Mouse (Mus musculus) frontal cortex, adult 2 months (tissue): ENCODE measurements around the gene Clec2e. TPM values are rescaled to one million over a fixed set of nuclear protein-coding genes. Genes with fewer than 3 reads are reported as not detected.
"Not testable (repeated sequence)": the region's sequence is repeated elsewhere in the genome, so short reads cannot be mapped to it uniquely, and the experiment has no call there.

Experiments used
- DNase-seq, 2 experiments: peaks; one replicate each; pipeline ENCODE4 v3.0.0; 2022; ENCODE audit warnings: low spot score in 1 of 2; ENCODE audit errors: extremely low spot score in 1 of 2
- polyA plus RNA-seq: library from polyadenylated mRNA; depleted of rRNA; stranded (reverse); fragments of >200 nt; gene quantifications from 2 replicates; pipeline ENCODE4 v1.2.3, GENCODE M21; 2012; rRNA removed

Clec2e gene
- 0.06 and 0.08 TPM in 2 replicates for polyA plus RNA-seq

GRCm38 (mm10) chr6:129100794-129101193, at the start of gene Clec2e:
TSS of gene Clec2e (minus strand) at chr6:129100913.
- DNase-seq, result not testable (repeated sequence)

- no peak for DNase-seq
These were observed 46.1 kb upstream of the Clec2e start for GRCm38 (mm10) chr6:129146812-129147211.

- no peak for DNase-seq
These were observed 32.1 kb upstream of the Clec2e start for GRCm38 (mm10) chr6:129132604-129133341.

DNA sequence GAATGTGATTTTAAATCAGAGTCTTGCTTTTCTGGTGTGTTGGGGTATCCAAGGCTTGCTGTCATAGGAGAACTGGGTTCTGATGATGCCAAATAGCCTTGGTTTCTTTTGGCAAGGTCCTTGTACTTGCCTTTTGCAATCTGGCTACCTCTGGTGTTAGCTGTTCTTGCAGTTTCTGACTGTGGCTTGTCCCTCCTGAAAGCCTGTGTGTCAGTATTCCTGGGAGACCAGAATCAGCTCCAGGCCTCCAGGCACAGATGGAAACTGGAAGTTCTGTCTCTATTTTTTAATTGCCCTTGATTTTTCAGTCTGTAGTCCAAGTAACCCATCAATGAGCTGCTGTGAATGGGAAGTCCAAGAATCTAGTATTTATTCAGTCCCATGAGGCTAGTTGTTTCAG, 26.1 kb upstream of the Clec2e start:
- DNase-seq, result no peak

DNA sequence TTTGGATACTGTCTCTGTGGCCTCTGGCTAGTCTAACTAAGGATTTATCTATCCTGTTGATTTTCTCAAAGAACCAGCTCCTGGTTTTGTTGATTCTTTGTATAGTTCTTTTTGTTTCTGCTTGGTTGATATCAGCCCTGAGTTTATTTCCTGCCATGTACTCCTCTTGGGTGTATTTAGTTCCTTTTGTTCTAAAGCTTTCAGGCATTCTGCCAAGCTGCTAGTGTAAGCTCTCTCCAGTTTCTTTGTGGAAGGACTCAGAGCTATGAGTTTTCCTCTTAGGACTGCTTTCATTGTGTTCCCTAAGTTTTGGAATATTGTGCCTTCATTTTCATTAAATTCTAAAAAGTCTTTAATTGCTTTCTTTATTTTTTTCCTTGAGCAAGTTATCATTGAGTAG, 23.8 kb upstream of the Clec2e start:
- DNase-seq, result not testable (repeated sequence)

GRCm38 (mm10) chr6:129116223-129116622, 15.5 kb upstream of the Clec2e start:
- no peak for DNase-seq

DNA sequence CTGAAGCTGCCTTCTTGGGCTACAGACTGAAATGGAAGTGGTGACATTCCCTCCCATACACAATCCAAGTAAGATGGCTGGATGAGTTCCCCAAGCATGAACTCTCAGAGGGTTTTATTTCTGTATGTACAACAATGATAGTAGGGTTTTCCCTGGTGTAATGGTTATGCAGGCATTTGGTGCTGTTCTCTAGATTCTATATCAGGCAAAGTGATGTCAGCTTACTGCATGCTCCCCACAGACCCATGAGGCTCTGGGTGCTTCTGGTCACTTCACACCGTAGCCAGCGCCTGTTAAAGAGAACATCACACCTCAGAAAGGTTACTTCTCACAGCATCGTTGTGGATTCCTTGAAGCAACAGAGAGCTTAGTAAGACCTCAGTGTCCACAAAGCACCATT, 13.5 kb upstream of the Clec2e start:
- DNase-seq, result not testable (repeated sequence)

DNA sequence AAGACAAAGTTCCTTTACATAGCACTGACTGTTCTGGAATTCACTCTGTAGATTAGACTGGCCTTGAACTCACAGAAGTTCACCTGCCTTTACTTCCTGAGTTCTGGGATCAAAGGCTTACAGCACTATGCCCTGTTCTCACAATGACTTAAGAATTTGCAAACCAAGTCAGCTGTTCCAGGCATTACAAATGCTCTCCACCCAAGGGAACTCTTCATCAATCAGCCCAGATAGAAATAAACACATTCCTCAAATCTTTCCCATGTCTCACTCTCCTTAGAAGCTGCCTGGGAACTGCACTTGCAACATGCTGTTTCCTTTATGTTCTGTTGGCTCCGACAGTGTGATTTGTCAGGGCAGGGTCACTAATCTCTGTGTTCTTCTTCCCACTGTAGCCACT, 13.1 kb upstream of the Clec2e start:
- DNase-seq, result no peak

- no peak for DNase-seq
These were observed 12.4 kb upstream of the Clec2e start for GRCm38 (mm10) chr6:129113030-129113673.

DNA sequence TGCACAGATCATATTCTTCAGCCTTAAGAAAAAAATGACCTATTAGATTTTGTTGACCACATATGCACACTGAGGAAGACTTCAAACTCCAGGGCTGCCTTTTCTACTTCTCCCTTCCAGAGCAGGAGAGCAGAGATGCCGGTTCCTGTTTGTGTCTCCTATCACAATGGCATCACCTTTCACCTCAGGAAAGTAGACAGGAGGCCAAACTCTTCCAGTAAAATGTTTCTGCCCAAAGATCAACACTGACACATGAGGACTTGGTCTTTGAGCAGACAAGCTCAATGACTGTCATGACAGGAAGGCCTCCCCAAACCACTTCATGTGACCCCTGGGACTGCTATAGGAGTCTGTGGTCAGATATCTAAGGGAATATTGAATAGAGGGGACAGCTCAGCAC, 11.8 kb upstream of the Clec2e start:
- no peak for DNase-seq

GRCm38 (mm10) chr6:129107916-129108315, 7.2 kb upstream of the Clec2e start:
- no peak for DNase-seq

DNA sequence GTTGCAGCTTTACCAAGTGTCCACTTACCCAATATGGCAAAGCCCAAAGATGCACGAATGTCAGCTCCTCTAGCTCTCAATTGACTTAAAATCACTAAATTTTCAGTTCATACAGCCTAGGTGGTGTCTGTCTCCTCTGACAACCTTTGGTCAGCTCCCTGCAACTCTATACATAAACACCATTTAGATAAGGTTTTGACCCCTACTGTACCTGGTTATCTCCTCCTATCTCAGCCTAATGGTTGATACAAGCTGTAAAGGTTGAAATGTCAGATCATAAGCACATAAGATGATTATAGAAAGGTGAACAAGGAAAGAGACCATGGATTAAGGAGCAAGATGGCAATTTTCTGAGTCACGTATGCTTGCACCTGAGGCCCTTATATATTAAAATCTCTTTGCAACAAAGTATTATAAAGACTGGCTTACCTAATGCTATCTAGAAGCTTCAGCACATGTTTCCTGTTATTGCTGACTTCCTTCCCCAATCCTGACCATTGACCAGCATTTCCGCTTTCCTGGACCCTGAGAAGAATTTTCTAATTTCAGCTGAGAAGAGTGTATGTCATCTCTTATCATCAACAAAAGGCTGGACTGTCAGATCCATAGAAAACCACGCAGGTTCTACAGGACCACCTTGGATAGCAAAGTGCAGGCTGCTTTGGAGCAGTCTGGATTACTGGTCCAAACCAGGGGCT, 2.3 kb upstream of the Clec2e start:
- DNase-seq, result no peak

- no peak for DNase-seq
These were observed 891 bp upstream of the Clec2e start for GRCm38 (mm10) chr6:129101604-129102003.

- DNase-seq, result no peak
These were observed 2.8 kb downstream of the Clec2e start for GRCm38 (mm10) chr6:129097929-129098328.

GRCm38 (mm10) chr6:129095166-129095565, 5.5 kb downstream of the Clec2e start:
- peak in 1 of 2 experiments; percentile 61 for DNase-seq

GRCm38 (mm10) chr6:129088596-129088995, 12.1 kb downstream of the Clec2e start:
- DNase-seq, result not testable (repeated sequence)

DNA sequence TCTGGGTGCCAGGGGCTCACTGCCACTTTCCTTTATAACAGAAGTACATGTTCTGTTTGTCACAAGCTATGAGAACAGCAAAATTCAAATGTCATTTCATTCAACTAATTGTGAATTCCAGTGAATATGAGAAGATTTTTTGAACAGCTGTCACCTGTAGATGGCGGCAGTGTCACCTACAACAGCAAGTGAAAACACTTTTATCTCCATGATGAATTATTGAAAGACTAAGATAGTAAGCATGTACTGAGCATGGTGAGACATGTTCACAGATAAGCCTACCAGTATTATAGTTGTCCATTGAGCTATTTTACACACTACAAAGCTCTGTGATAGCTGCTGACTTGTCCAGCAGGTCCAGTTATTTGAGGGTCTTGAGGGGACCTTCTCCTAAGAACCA, 12.6 kb downstream of the Clec2e start:
- peak in 1 of 2 experiments; percentile 51 for DNase-seq

DNA sequence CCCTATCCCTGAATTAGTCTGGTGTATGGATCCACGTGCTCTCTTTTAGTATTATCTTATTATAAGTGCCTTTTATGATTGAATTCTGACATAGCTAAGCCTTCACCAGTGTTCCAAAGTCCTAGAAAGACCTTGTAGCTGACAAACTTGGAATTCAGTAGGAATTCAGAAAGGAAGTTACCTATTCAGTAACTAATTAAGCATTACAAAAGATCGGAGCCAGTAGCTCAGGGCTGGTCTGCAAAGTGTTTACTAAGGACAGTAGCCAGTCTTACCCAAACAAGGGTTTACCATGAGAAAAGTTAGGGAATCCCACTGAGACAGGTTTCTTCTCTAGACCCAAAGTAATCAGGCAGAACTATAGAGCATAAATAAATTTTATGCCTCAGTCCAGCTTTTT, 14.7 kb downstream of the Clec2e start:
- not testable (repeated sequence) for DNase-seq

GRCm38 (mm10) chr6:129085098-129085497, 15.6 kb downstream of the Clec2e start:
- no peak for DNase-seq

DNA sequence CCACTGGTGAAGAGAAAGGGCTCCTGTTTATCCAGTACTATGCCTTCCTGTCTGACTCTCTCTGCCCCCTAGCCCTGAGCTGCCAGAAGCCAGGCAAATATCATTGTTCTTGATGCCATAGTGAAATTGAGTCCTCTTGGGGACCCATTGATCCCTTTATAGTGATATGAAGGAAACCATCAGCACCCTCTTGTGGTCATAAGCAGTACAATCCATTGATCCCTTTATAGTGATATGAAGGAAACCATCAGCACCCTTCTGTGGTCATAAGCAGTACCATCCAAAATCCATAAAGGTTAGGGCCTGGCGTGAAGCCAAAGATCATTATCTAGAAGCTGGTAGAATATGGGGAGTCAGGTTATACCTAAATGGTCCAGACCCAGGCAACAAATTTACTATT, 33.7 kb downstream of the Clec2e start:
- DNase-seq, result peak; percentile 32 to 77

GRCm38 (mm10) chr6:129066530-129066929, 34.2 kb downstream of the Clec2e start:
- DNase-seq, result no peak
